Mouse (Mus musculus): Measurements from ENCODE around the gene B3galt5. TPM values are rescaled to one million over a fixed set of nuclear protein-coding genes. Genes with fewer than 3 reads are reported as not detected.

The B3galt5 gene
- total RNA-seq, 1 experiment from 2014 or later, result 0.24 TPM

DNA sequence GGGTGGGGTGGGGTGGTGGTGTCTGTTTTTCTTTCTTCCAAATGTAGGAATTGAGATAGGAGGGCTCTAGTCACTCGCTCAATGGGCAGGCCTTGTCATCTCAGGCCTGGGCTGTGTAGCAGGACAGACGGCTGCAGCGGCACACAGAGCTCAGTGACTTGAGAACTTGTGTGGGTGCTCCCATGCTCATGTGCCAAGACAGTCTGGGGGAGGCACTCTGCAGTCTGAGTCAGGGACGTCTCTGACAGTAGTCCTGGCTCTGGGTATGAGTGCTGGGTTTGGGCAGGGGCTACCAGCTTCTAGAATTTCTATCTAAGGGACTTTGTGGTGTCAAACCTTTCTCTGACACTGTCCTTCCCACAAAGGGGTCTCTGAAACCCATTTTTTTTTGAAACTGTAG lies 106.3 kb downstream of the B3galt5 start:
- DNase-seq, result no peak

DNA sequence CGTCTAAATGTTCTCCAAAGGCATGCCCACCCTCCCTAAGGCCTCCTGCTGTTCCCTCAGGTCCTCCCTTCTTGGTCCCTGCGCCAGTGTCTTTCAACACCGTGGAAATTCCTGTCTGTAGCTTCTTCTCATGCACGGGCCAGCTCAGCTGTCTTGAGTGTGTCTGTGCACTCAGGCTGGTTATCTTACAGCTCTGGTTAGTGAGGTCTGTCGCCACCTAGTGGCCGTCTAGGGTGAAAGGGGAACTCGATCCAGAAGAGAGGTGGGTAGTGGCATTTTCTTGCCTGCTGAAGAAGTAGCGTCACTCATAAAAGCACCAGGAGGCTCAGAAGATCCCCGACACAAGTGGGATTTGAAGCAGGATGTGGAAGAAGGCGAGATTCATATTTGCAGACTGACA lies 109.5 kb downstream of the B3galt5 start:
- DNase-seq, result peak; percentile 81

DNA sequence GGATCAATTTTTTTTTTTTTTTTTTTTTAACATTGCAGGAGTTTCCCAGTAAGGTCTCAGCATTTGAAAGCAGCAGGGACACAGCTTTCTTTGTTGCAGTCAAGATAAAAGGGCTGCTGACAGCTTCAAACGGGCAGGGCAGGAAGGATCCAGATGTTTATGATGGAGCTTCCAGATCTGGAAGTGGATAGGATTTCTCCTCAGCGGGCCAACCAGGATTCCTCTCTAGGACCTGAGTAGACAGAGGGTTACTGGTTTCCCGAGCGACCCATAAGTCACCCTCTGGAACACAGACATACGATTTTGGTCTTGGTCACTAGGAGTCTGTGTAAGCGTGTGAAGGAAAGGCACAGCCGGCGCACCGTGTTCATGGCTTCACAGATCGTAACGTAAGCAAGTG lies 112.5 kb downstream of the B3galt5 start:
- no peak for DNase-seq

DNA sequence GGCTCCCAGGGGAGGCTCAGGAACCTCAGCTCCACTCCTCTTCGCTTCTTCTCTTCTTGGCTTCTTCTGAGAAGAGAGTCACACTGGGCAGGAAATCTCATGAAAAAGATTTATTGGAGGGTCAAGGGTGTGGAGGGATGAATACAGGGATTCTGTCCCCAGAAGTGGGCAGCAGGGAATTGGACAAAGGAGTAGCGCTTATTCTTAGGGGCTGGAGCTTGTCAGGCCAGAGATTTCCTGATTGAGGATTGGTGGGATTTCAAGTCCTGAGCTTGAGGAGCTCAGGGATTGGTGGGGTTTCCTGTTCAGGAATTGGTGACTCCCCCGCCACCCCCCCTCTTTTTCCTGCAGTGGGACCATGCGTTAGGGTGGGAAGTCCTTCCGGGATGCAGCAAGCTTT lies 113.2 kb downstream of the B3galt5 start:
- no peak for DNase-seq

DNA sequence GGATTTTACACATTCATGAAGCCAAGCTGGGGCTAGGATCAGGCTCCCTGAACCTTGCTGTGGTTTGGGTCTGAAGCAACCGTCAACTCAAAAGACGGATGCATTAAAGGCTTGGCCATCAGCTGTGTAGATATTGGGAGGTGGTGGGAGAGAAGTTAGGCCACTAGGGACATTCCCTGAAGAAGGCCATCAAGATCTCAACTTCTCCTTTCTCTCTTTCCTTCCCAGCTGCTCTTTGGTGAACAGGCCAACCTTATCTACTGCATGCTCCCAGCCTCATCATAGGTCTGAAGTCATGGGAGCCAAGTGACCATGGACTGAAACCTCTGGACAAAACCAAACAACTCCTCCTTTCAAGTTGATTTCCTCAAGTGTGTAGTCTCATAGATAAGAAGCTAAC lies 115.9 kb downstream of the B3galt5 start:
- no peak for DNase-seq

DNA sequence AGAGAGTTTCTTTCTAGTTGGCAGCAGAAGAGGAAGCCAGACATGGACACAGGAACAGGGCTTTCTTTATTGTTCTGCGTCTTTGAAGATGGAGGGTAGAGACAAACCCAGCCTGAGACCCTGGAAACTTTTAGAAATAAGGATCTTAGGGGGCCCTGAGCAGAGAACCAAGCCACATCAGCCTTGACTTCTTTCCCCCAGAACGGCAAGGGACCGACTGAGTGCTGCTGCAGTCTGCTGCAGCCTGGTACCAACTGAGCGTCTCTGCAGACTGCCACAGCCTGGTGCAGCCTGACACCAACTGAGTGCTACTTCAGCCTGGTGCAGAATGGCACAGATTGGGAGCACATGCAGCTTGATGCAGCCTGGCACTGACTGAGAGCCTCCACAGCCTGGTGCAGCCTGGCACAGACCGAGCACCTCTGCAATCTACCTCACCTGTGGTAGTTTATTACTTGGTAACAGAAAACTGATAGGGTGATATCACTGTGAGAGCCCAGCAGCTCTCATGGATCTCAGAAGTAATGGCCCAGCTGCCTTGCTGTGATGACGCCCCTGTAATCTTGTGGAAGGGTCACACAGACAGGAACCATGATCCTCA lies 117.8 kb downstream of the B3galt5 start:
- no peak for DNase-seq

DNA sequence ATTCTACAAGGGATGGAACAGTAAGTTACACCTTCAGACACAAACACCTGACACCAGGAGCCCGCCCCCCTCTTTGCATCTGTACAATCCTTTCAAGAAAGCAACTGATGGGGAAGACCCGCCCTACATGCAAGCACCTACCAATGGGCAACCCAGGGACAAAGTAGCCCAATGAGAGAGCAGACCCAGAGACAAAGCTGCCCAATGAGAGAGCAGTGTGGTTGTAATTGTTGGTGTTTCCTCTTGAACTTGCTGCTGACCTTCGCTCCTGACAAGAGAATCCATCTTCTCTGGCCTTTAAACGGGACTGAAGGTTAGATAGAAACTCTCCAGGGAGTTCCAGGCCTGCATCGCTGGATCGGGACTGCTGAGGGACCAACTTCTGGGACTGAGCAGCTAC lies 118.4 kb downstream of the B3galt5 start:
- no peak for DNase-seq

DNA sequence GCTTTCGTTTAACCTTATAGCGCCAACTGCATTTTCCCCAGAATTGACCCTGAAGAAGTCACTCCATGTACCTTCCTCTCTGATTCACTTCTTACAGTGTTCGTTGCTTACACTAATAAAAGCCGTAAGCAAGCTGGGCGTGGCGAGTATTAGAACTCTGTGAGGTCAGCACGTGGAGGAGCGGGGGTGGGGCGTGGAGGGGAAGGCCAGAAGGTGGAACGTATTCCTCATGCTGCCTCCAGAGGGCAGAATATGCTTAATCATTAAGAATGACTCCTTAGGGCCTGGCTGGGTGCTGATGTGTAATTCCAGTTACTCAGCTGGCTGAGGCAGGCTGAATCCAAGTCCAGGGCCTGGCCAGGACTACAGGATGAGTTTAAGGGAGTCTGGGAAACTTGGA lies 122.3 kb downstream of the B3galt5 start:
- DNase-seq, result peak; percentile 84

DNA sequence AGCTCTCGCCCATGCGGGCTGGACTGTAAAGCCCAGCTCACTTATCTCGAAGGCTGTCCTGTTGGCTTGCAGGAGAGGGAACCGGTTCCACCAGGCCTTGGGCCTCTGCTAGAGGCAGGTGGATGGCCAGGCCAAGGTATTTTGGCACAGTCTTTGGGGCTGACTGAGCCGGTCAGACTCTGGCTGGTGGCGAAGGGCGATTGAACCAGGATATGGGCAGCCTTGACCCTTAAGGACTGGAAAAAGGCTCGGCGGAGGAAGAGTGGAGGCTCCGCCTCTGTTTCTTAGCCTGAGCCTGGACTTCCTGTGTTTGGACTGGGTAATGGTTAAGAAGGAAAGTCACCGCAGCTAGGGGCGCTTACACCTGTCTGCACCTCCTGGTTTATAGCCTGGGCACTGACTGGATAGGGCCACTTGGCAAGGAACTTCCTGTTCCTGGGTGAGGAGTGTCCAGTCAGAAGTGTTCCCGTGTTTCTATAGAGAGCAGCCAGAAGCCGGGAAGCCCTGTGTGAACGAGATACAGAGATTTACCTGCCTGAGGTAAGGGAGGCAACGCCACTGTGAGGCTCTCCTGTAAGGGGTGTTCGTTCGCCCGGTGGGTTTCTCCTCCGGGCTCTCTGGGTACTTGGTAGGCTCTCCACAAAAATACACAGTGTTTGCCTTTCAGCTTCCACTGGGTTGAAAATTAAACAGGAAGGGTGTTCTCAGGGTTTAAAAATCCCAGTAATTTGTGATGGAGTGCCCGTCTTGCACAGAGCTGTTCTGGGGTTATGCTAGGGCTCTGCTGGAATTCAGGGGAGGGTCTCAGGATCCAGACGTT lies 125.9 kb downstream of the B3galt5 start:
- DNase-seq, result no peak

DNA sequence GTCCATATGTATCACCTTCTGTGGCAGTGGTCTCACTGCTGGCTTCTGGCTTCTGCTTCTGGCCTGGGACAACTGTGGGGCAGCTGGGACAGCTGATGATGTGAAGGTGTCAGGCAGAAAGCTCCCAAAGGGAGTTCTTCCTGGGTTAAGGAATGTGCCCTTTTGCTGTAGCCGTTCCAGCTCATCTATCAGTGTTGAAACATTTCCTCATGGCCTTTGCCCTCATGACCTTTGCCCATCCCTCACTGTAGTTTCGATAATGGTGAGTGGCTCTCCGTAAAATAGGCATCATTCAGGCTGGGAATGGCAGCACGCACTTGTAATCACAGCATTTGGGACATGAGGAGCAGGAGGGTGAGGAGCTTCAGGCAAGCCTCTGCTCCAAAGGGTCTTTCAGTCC lies 127.3 kb downstream of the B3galt5 start:
- DNase-seq, result no peak

DNA sequence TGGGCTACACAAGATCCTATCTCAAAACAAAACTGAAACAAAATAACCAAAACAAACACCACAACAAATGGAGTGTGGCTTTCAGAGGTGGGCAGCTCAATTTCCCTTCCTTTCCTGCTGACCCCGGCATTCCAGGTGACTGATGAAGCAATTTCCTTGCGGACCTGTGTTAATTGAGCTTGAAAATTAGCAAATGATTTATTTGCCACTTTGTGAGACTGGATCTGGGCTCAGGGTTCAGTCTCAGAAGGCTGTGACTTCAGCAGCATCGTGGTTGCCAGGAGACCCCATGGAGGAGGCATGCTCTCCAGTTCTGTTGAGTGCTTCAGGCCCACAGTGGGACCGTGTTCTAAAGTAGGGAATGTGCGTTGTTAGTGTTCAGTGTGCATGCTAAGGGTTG lies 127.7 kb downstream of the B3galt5 start:
- no peak for DNase-seq

DNA sequence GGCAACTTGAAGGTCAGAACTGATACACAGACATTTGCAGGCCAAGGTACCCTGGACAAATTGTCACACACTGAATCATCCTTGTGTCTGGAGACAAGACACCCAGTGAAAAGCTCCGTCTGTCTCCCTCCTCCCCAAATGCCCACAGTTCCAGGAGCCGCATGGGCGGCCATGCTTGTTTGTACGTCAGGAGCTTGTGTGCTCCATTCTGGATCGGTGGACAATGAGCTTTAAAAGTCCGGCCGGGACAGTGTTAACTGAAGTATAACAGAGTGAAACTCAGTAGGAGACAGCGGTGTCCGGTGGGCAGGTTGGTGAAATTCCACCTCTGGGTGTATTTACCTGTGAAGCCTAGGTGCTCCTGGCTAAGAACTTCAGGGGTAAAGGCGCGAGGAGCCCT lies 129.3 kb downstream of the B3galt5 start:
- no peak for DNase-seq

Other genes with a start within 250 kb of the B3galt5 start
- gene Psmg1, start 244.8 kb upstream of the B3galt5 start, total RNA-seq (2021), result 33.5 and 40.3 TPM in 2 replicates
- gene Brwd1, start 153.3 kb upstream of the B3galt5 start, total RNA-seq (2021), result 80.8 and 101 TPM in 2 replicates
- gene Hmgn1, start 108.1 kb upstream of the B3galt5 start, total RNA-seq (2021), result 234 and 254 TPM in 2 replicates
- gene Wrb, start 90.4 kb upstream of the B3galt5 start, total RNA-seq (2021), result 23.5 and 38.5 TPM in 2 replicates
- gene Lca5l, start 43.5 kb upstream of the B3galt5 start, total RNA-seq (2021), result 3.0 and 3.6 TPM in 2 replicates
- 24.7 and 28.6 TPM in 2 replicates for gene Sh3bgr, start 35.4 kb upstream of the B3galt5 start, total RNA-seq (2021)
- not detected in 2 replicates for gene Itgb2l, start 207.8 kb downstream of the B3galt5 start, total RNA-seq (2021)
- 9.7 and 12.9 TPM in 2 replicates for gene Pcp4, start 231.8 kb downstream of the B3galt5 start, total RNA-seq (2021)